Mouse (Mus musculus) 416B (cell line): ENCODE measurements around the gene St3gal3.
A peak's percentile ranks its signal among the peaks of the same experiment; 100 is the strongest.

ENCODE experiments used
- DNase-seq: peaks from one replicate; pipeline ENCODE4 v3.0.0; 2011; ENCODE audit warnings: low read depth

St3gal3 gene

GRCm38 (mm10) chr4:118134485-118135365 lies at the start of gene St3gal3:
TSS of gene St3gal3 (minus strand) at chr4:118134914.
- DNase-seq, result peak; percentile 88

DNA sequence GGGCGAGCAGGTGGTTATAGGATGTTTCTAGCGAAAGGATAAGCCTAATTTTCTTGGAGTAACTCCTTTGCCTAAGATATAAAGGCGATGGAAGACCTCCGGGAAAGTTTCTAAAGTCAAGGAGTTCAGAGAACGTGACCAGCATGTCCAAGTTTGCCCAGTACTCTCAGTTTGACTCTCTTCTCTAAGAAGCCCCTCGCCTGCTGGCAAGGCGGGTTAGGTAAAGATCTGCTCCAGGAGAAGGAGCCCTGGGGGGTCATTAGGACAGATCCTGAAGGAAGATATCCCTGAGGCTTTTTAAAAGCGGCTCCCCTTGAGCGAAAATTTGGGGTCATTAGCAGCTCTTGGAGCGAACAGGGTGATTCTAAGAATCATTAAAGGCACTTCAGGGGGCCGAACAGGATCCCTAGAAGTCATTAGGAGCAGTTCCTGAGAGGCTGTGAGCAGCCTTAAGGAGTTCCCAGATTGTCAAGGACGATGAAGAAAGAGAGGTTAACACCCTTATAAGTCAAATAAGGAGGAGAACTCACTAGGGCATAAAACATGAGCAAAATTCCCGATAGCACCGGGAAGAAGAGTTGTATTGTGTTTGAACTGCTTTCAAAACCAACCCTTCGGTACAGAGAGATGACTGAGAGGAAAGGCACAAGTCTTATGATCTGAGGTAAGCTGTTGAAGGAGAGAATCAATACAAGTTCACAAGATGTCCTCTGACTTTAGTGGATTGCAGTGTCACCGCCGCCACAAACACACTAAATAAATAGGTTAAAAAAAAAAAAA lies 45.8 kb upstream of the St3gal3 start:
- peak; percentile 29 for DNase-seq

DNA sequence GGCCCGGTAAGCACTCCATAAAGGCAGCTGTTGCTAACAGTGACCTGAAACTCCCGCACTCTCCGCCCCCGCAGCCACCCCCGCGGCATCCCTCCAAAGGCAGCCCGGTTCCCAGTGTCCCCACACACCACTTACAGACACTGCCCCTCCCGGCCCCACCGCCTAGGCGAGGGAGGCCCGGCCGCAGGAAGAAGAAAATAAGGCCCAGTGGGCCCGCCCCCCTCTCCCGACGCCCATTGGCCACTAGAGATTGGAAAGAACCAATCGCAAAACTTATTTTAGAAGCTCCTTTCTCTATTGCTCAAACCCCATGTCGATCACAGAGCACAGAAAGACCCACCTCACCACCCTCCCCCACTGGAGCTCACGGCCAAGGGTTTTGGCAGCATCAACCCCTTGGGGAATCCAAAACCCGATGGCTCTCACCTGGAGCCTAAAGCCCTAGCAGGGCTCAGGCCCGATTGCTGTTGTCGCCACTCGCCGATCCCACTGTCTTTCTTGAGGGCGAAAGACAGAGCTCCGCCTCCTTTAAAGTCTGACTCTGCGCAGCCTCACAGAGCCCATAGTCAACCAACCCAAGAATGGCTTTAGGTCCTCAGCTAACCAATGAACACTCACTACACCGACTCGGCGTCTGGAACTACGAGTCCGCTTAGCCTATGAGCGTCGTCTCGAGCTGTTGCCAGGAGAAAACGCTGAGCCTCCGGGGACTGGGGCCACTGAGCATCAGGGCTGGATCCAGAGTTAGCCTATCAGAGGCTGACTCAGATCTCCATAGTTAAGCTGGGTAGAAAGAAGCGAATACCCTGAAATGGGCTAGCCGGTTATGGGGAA lies 45.0 kb upstream of the St3gal3 start, which contains the start of gene Kdm4a:
Kdm4a (minus strand) TSS at position 577 of the 834 bp plus-strand sequence.
- DNase-seq, result peak; percentile 99

DNA sequence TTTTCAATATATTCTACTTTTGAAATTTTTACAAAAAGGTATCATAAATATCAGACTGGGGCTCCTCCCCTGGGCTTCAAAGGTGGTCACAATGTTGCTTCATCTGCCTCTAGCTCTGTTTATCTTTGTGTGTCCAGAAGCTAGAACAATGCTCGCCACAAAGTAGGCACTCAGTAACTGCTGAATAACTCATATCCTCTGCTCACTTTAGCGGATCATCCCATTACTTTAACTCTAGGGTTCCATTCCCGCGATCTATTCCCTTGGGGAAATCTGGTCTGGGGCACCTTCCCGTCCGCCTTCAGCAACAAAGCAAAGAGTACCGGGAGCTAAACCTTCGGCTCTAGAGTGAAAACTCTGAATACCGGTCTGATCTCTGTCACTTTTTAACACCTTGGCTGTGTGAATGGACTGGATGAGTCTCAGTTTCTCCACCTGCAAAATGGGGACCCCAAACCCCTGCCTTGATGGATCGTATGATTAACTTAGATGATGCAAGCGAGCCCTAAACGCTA lies 44.3 kb upstream of the St3gal3 start:
- DNase-seq, result peak; percentile 42

GRCm38 (mm10) chr4:118172461-118172860 lies 37.7 kb upstream of the St3gal3 start:
- no peak for DNase-seq

DNA sequence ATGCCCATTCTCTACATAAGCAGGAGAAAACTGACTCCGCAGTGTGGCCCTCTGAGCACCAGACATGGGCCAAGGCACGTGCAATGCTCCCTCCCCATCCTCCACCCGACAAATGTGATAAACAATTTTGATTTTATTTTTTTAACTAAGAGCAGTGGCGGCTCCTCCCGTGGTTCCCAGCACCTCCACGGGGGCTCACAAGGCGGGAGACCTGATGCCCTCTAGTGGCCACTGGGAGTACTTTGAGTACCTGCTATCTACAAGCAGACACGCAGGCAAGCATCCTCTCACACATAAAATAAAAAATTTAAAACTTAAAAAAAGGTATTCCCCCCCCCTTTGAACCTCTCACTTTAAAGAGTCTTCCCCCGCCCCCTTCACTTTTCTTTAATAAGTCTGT lies 36.3 kb upstream of the St3gal3 start:
- DNase-seq, result peak; percentile 48

DNA sequence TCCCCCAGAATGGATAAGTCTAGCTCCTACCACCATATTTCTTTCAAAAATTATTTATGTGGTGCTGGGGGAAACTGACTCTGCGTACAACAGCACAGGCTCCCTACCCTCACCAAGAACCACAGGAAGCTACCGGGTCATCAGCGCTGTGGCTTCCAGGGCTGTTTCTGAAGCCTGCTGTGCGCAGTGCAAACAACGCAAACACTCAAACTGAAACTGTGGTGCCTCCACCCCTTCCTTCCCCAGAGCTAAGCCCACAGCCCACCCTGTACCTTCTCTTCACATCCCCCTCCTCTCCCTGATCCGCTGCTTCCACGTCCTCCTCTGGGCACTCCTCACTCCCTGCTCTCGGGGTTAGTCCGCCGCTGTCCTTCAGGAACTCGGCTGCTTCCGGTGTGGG lies 27.4 kb upstream of the St3gal3 start:
- no peak for DNase-seq

- DNase-seq, result no peak
Measured at GRCm38 (mm10) chr4:118157666-118158065, 23.0 kb upstream of the St3gal3 start.

GRCm38 (mm10) chr4:118156559-118156958 lies 21.8 kb upstream of the St3gal3 start:
- no peak for DNase-seq

DNA sequence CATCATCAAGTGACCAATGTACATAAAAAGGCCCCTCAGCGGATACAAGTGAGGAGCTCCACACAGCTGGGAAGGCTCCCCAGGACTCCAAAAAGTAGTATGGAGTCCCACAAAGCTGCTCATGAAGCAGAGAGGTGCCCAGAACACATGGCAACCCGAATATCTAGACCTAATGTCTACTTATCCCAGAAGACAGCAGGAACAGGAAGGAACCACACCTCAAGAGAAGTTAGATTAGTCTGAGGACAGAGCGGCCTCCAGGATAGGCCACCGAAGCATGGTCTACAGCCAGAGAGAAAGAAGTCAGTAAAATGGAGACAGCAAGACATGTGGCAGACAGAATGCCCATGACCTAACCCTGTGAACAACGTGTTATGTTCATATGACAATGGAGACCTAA lies 20.2 kb upstream of the St3gal3 start:
- DNase-seq, result no peak

DNA sequence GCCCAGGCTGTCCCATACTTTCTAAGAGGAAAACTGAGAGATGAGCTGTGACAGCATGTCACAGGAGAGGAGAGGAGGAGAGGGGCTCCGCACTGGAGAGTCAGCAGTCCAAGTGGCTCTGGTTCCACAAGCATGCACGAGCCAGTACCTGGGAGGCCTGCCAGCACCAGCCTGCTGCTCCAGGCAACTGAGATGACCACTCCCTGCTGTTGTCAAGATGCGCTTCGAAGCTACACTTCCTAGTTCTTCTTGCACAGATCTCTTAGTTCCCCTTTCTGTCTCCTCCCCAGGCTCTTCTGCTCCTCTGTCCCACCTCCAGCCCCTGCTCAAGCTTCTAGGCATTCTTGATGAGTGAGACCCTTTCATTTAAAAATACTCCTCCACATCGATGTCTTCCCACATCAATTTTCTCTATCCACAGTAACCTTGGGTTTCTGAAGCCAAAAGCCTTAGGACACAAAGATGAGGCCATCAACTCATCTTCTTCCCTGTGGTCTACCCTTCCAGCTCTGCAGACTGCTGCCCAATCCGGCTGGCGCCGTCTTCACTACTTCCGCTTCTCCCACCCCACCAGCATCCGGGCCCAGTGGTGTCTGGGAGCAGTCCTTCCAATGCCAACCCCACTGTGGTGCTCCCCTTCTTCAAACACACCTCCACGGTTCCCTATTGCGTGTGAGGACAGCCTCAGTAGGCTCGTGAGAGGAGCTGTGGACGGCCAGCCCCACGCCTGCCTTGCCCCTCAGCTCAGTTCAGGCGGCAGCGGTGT lies 17.5 kb upstream of the St3gal3 start:
- DNase-seq, result peak; percentile 22

GRCm38 (mm10) chr4:118150804-118151203 lies 16.1 kb upstream of the St3gal3 start:
- no peak for DNase-seq

- no peak for DNase-seq
Measured at GRCm38 (mm10) chr4:118149956-118150680, 15.4 kb upstream of the St3gal3 start.

GRCm38 (mm10) chr4:118149055-118149576 lies 14.4 kb upstream of the St3gal3 start:
- no peak for DNase-seq

GRCm38 (mm10) chr4:118148317-118148687 lies 13.6 kb upstream of the St3gal3 start:
- DNase-seq, result no peak

GRCm38 (mm10) chr4:118147547-118148316 lies 13.0 kb upstream of the St3gal3 start:
- no peak for DNase-seq

- no peak for DNase-seq
Measured at GRCm38 (mm10) chr4:118147090-118147489, 12.4 kb upstream of the St3gal3 start.

DNA sequence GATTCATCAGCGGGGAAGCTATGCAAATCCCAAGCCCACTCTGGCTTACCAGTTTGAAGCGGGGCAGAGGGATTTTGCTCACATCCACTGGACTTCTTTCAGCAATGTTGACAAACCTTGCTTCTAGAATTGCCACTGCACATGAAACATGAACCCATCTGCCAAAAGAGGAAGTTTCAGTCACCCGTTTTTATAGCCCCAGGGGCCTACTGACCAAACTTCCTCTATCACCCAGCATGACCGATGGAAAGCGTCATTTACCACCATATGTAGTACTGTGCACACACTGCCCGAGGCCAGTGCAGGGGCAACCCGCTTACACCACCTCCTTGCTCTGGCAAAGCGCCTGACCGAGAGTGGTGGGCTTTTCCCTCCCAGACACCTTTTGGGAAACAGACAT lies 9.6 kb upstream of the St3gal3 start:
- DNase-seq, result peak; percentile 89

- DNase-seq, result no peak
Measured at GRCm38 (mm10) chr4:118143679-118144078, 9.0 kb upstream of the St3gal3 start.
